Mouse (Mus musculus) cerebellum, adult 9-10 months (tissue): ENCODE data around the gene Tas1r3.
A peak's percentile ranks its signal among the peaks of the same experiment; 100 is the strongest.

Source experiments
- DNase-seq: peaks from one replicate; pipeline ENCODE4 v3.0.0; 2022

The Tas1r3 gene

GRCm38 (mm10) chr4:155840076-155841002, 22.8 kb downstream of the Tas1r3 start:
- no peak for DNase-seq

- DNase-seq: no peak
Measured at GRCm38 (mm10) chr4:155839483-155839910, 23.7 kb downstream of the Tas1r3 start, which contains the start of gene Mxra8. Mxra8 (plus strand) TSS chr4:155839680.

GRCm38 (mm10) chr4:155838187-155839153, 24.7 kb downstream of the Tas1r3 start:
- DNase-seq: no peak

GRCm38 (mm10) chr4:155837404-155838010, 25.7 kb downstream of the Tas1r3 start:
- DNase-seq: no peak

- DNase-seq: peak; percentile 77
Measured at GRCm38 (mm10) chr4:155833836-155834235, 29.3 kb downstream of the Tas1r3 start.

- no peak for DNase-seq
Measured at GRCm38 (mm10) chr4:155833234-155833633, 29.9 kb downstream of the Tas1r3 start.

GRCm38 (mm10) chr4:155832321-155832720, 30.8 kb downstream of the Tas1r3 start:
- DNase-seq: no peak

GRCm38 (mm10) chr4:155831831-155832230, 31.3 kb downstream of the Tas1r3 start:
- DNase-seq: no peak

- peak; percentile 95 for DNase-seq
Measured at GRCm38 (mm10) chr4:155831205-155831766, 31.9 kb downstream of the Tas1r3 start, which contains the start of gene Aurkaip1. Aurkaip1 (plus strand) TSS chr4:155831272.

GRCm38 (mm10) chr4:155830596-155830995, 32.6 kb downstream of the Tas1r3 start:
- no peak for DNase-seq

- no peak for DNase-seq
Measured at GRCm38 (mm10) chr4:155829866-155830265, 33.3 kb downstream of the Tas1r3 start.

- DNase-seq: no peak
Measured at GRCm38 (mm10) chr4:155823443-155823842, 39.7 kb downstream of the Tas1r3 start.

- no peak for DNase-seq
Measured at GRCm38 (mm10) chr4:155821025-155821424, 42.1 kb downstream of the Tas1r3 start.

- DNase-seq: no peak
Measured at GRCm38 (mm10) chr4:155817533-155817932, 45.6 kb downstream of the Tas1r3 start.

- DNase-seq: no peak
Measured at GRCm38 (mm10) chr4:155812665-155813181, 50.4 kb downstream of the Tas1r3 start.

GRCm38 (mm10) chr4:155811929-155812664, 51.1 kb downstream of the Tas1r3 start, which contains the start of gene Ccnl2:
Ccnl2 (plus strand) TSS chr4:155812489.
- DNase-seq: peak; percentile 90
